Mouse (Mus musculus): ENCODE measurements around the gene Sigmar1. TPM values are rescaled to one million over a fixed set of nuclear protein-coding genes. Genes with fewer than 3 reads are reported as not detected.
A peak's percentile ranks its signal among the peaks of the same experiment; 100 is the strongest.
"Not testable (repeated sequence)": the region's sequence is repeated elsewhere in the genome, so short reads cannot be mapped to it uniquely, and the experiment has no call there.

The Sigmar1 gene
- total RNA-seq, 2 experiments from 2014 or later: 67.8 to 83.8 TPM

- intact Hi-C loops (cut with DNase I): loop anchor here (2.0 kb wide), 1 partner anchor 23 kb away; no protein-coding TSS in a partner anchor
- peak; percentile 83 to 90 for DNase-seq (ENCODE audit: low spot score in 2 of 2)
These were observed 41.7 kb downstream of the Sigmar1 start for GRCm38 (mm10) chr4:41714276-41714675.

DNA sequence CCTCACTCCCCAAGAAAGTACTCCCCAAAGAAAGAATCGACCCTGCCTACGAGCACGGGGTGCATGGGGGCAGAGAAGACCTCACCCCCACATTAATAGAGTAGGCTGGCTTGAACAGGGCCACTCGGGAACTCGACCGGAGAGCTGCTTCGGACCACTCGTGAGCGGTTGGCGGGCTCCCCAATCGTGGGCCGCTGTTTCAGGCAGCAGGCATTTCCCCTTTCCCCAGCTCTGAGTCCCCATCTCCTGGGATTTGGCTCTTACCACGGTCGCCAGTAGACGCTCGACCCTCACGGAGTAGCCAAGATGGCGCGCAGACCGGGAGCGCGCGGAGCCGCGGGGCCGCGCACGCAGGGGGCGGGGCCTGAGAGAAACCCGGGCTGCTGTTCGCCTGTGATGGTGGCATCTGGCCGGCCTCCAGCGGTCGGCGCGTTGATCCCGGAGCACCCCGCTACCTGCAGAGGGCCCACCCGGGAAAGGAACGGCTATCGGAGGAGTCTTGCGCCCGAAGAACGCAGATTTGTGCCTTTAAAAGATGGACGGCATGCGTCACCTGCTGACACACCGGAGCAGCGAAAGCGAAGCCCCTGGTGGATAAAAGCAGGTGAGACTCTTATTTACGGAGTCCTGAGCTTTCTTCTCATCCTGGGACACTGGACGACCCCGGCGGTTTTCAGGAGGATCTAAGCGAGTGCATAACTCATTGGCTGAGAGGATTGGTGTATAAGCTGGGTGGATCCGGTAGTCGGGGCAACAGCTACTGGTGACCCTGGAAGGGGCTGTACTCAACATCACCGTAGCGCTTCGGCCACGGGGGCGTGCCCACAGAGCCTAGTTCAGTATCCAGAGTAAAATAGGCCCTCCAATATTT lies 42.5 kb downstream of the Sigmar1 start, which contains the start of gene Rpp25l:
Gene Rpp25l (minus strand): TSS at position 338 of the 871 bp plus-strand sequence.
- DNase-seq (ENCODE audit: low spot score in 2 of 2): peak; percentile 73 to 78
- intact Hi-C loops (cut with DNase I): loop anchor here (2.0 kb wide), 1 partner anchor 23 kb away; no protein-coding TSS in a partner anchor

DNA sequence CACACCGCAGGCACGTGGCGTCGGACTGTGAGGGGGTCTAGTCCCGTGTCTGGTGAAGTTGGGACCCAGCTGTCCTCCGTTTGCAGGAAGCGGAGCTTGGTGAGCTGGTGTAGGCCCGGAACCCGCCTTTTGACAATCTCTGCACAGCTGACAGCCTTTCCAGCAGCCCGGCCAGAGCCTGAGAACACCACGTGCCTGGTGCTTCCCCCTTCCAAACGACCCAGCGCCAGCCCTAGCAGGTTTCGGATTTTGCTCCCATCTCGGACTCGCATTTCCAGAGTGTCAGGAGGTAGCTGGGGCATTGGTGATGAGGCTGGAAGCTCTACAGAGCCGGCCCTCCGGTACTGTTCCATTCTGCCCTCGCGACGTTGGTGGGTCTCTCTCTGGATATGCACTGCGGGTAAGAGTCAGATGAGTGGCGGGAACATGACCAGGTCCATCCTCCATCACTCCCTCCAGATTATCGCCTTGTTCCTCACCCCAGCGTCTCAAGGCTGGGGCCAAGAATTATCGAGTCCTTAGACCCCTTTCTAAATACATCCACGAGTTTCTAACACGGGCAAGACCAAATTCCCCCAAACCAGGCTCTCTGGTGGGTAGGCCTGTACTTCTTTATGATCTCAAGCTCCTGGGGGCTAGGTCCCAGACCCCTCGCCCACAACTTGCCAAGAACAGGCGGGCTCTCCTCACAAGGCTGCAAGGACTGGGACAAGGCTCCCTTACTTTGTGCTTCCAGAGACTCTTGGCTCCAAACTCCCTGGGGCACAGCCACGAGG lies 43.3 kb downstream of the Sigmar1 start:
- DNase-seq (ENCODE audit: low spot score in 2 of 2): no peak
- intact Hi-C loops (cut with DNase I): no loop called here

- no peak for DNase-seq (ENCODE audit: low spot score in 2 of 2)
- intact Hi-C loops (cut with DNase I): no loop called here
These were observed 44.1 kb downstream of the Sigmar1 start for GRCm38 (mm10) chr4:41711705-41712375.

DNA sequence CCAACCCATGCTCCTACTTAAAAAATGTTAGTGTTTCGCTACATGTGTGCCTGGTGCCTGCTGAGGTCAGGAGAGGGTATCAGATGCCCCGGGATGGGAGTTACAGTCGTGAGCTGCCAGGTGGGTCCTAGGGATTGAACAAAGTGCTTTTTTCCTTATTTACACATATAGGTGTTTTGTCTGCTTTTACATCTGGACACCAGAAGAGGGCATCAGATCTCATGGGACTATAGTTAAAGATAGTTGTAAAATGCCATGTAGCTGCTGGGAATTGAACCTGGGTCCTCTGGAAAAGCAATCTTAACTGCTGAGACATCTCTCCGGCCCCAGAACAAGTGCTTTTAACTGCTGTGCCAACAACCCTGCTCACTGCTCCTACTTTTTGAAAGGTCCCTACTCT lies 45.7 kb downstream of the Sigmar1 start:
- DNase-seq (ENCODE audit: low spot score in 2 of 2): no peak
- intact Hi-C loops (cut with DNase I): no loop called here

GRCm38 (mm10) chr4:41708192-41708745 lies 47.7 kb downstream of the Sigmar1 start:
- peak; percentile 76 to 86 for DNase-seq (ENCODE audit: low spot score in 2 of 2)
- intact Hi-C loops (cut with DNase I): loop anchor here (2.0 to 5.0 kb wide), 2 partner anchors 91 to 239 kb away; no protein-coding TSS in a partner anchor

- intact Hi-C loops (cut with DNase I): loop anchor here (5.0 kb wide), 1 partner anchor 90 kb away; no protein-coding TSS in a partner anchor
- peak; percentile 77 to 95 for DNase-seq (ENCODE audit: low spot score in 2 of 2)
These were observed 48.9 kb downstream of the Sigmar1 start for GRCm38 (mm10) chr4:41707011-41707535.

DNA sequence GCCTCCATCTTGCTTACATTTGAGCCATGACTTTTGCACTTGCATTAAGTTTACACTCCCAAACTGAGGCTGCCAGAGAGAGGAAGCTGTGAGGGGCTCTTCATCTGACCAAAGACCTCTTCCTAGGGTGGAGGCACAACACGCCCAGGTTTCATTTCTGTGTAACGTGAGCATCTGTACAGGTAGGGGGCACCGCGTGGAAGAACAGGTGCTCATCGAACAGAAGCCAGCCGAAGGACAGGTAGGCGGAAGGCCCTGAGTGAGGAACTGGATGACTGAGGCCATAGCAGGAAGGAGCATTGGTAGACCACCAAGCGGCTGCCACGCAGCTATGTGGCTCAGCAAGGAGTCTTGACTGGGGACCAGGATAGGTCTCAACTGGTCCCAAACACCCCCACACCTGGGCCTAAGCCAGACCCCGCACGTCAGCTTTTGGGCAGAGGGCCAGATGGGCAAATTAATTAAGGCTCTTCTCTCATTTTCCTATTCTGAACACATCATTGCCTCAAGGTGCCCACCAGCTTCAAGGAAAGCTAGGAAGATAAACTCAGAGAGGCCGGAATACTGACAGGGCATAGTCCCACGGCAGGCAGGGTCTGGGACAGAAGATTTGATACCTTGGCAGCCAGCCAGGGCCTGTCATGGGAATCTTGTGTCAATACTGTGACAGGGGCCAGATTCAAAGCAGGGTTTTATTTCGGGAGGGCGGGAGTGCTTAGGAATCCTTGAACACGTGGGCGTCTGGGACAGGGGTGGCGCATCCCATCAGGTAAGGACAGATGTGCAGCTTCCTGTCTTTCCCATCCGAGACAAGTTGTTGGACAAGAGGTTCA lies 49.8 kb downstream of the Sigmar1 start:
- no peak for DNase-seq (ENCODE audit: low spot score in 2 of 2)

DNA sequence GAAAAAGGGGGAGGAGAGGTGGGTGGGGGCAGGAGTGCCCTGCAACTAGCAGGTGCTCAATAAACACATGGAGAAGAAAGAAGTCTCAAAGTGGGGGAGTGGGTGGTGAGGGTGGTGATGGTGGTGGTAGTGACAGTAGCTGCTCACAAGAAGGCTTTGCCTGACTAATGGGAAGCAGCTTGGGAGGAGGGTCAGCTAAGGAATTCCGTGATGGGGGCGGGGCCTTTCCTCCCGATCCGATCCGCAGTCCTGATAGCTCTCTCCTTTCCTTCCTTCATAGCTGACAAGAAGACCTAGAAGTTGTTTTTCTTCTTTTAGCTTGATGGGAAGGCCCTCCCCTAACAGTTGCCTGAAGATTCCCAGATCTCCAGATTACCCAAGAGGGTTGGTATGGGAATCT lies 51.3 kb downstream of the Sigmar1 start:
- intact Hi-C loops (cut with DNase I): loop anchor here (5.0 kb wide), 1 partner anchor 87 kb away; no protein-coding TSS in a partner anchor
- no peak for DNase-seq (ENCODE audit: low spot score in 2 of 2)

More for the DNA sequence above, 49.8 kb downstream of the Sigmar1 start:
- intact Hi-C loops (cut with DNase I): loop anchor here (5.0 kb wide), 1 partner anchor 89 kb away; no protein-coding TSS in a partner anchor

DNA sequence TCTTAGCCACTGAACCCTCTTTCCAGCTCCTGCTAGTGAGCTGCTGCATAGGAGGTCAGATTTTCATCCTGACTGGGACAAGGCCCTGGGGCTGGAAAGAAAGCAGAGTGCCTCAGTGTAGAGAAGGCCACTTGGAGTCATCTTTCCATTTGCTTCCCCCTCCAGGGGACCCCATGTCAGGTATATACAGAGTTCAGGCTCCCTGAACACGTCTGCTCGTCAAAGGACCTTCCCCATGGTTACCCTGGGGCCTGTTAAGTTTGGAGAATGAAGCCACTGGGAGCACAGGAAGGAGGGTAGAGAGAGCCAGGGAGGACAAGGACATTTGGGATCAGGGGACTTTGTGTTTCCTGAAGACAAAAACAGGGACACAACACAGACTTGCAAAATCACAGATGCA lies 53.7 kb downstream of the Sigmar1 start:
- intact Hi-C loops (cut with DNase I): not testable (repeated sequence)

GRCm38 (mm10) chr4:41700224-41700623 lies 55.7 kb downstream of the Sigmar1 start:
- DNase-seq (ENCODE audit: low spot score in 2 of 2); intact Hi-C loops (cut with DNase I): not testable (repeated sequence)

More for the DNA sequence above, 53.7 kb downstream of the Sigmar1 start:
- not testable (repeated sequence) for DNase-seq (ENCODE audit: low spot score in 2 of 2)

DNA sequence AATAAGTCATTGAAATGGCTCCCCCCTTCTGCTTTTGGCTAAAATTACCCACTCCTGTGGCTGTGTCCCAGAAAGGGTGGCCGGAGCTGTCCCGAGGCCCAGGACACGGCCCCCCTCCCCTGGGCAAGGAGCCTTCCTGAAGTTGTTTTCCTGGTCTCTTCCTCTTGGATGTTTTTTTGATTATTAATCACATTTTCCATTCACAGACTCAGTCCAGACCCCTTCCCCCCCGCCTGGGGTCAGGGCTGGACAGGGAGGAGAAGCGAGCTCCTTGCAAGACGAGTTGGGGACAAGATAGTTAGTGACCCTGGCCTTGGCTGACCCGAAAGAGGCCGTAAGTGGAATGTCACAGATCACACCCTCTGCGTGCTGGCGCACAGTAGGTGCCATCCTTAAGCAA lies 56.2 kb downstream of the Sigmar1 start, which contains the start of gene Il11ra1:
Gene Il11ra1 (plus strand): TSS at position 207 of the 400 bp plus-strand sequence.
- DNase-seq (ENCODE audit: low spot score in 2 of 2); intact Hi-C loops (cut with DNase I): not testable (repeated sequence)

- DNase-seq (ENCODE audit: low spot score in 2 of 2); intact Hi-C loops (cut with DNase I): not testable (repeated sequence)
These were observed 57.4 kb downstream of the Sigmar1 start for GRCm38 (mm10) chr4:41698421-41699016.

GRCm38 (mm10) chr4:41696930-41697841 lies 58.8 kb downstream of the Sigmar1 start, which contains the start of gene Cntfr:
Gene Cntfr (minus strand): TSS chr4:41697089.
- intact Hi-C loops (cut with DNase I): not testable (repeated sequence)

GRCm38 (mm10) chr4:41696452-41696851 lies 59.5 kb downstream of the Sigmar1 start:
- DNase-seq (ENCODE audit: low spot score in 2 of 2); intact Hi-C loops (cut with DNase I): not testable (repeated sequence)

More at GRCm38 (mm10) chr4:41696930-41697841, 58.8 kb downstream of the Sigmar1 start, which contains the start of gene Cntfr:
- DNase-seq (ENCODE audit: low spot score in 2 of 2): peak; percentile 76 to 91

GRCm38 (mm10) chr4:41695800-41696199 lies 60.2 kb downstream of the Sigmar1 start:
- DNase-seq (ENCODE audit: low spot score in 2 of 2); intact Hi-C loops (cut with DNase I): not testable (repeated sequence)
